Comparison of ENCODE assay signal across 9 mouse cellular contexts in genomic region chr17:79020208-79020983, GRCm38 (mm10). TPM values are rescaled to one million over a fixed set of nuclear protein-coding genes. Genes with fewer than 3 reads are reported as not detected.
DNase-seq lines count a peak whose midpoint lies in the region; ATAC-seq and TF ChIP-seq lines count a peak whose summit lies in the region.
"Had no signal": no experiment of that assay in that cellular context is flagged by ENCODE, and none has a peak within 500 bp of the region (broad histone marks: within the 10 kb centered on the region; RNA-seq: fewer than 3 reads in every experiment).

TSS of gene Prkd3 (minus strand) at chr17:79020816.

- H3K4me2 ChIP-seq in heart, embryonic 11.5 days = peak within 1 kb of the TSS; percentile 67
- peak within 1 kb of the TSS; percentile 74 for H3K4me2 ChIP-seq in kidney, embryonic 14.5 days (replicated peaks; ENCODE audit: low read depth, low read length)
- H3K4me2 ChIP-seq in midbrain, embryonic 16.5 days (ENCODE audit: low read length) = peak within 1 kb of the TSS; percentile 67

- H3K9ac ChIP-seq in heart, embryonic 11.5 days (ENCODE audit: low read depth, low read length) = peak within 1 kb of the TSS; percentile 94
- peak within 1 kb of the TSS; percentile 90 for H3K9ac ChIP-seq in kidney, embryonic 14.5 days (ENCODE audit: low read depth, low read length)
- H3K9ac ChIP-seq in midbrain, embryonic 16.5 days (ENCODE audit: low read depth, low read length) = peak within 1 kb of the TSS; percentile 69

- WGBS in heart, embryonic 11.5 days (ENCODE audit: insufficient replicate concordance) = 1% methylated on average over 71 of the region's 113 CpGs
- under 1% methylated on average over 84 of the region's 113 CpGs for WGBS in kidney, embryonic 14.5 days
- under 1% methylated on average over 53 of the region's 113 CpGs for WGBS in midbrain, embryonic 16.5 days

- no peak within 1 kb of the TSS for H3K27ac ChIP-seq in embryonic fibroblast, embryonic 13.5 days (ENCODE audit: insufficient read depth, low read length)
- peak within 1 kb of the TSS; percentile 95 for H3K27ac ChIP-seq in heart, embryonic 11.5 days (ENCODE audit: low read depth, low read length)
- peak within 1 kb of the TSS; percentile 83 for H3K27ac ChIP-seq in kidney, embryonic 14.5 days (ENCODE audit: low read depth, low read length)
- H3K27ac ChIP-seq in midbrain, embryonic 16.5 days (ENCODE audit: low read length) = peak within 1 kb of the TSS; percentile 60

- peak within 1 kb of the TSS; percentile 83 for H3K4me3 ChIP-seq in embryonic fibroblast, embryonic 13.5 days (ENCODE audit: insufficient read depth, low read length)
- peak within 1 kb of the TSS; percentile 85 for H3K4me3 ChIP-seq in heart, embryonic 11.5 days (ENCODE audit: low read depth, low read length)
- H3K4me3 ChIP-seq in kidney, embryonic 14.5 days (ENCODE audit: low read length) = peak within 1 kb of the TSS; percentile 87
- peak within 1 kb of the TSS; percentile 85 for H3K4me3 ChIP-seq in midbrain, embryonic 16.5 days (ENCODE audit: low read depth, low read length)

- no peak for TF ChIP-seq CTCF in embryonic fibroblast, embryonic 13.5 days (IDR thresholded peaks at IDR 0.05; ENCODE audit: borderline replicate concordance, insufficient read depth, low read length)

- peak; percentile 89 for ATAC-seq in heart, embryonic 11.5 days (replicated peaks; ENCODE audit: insufficient number of reproducible peaks, low FRiP score, low TSS enrichment)
- ATAC-seq in kidney, embryonic 14.5 days (ENCODE audit: low FRiP score, low TSS enrichment) = peak; percentile 93
- peak; percentile 93 for ATAC-seq in midbrain, embryonic 16.5 days

- H3K9me3 ChIP-seq in heart, embryonic 11.5 days (replicated peaks; ENCODE audit: control insufficient read depth, low read length) = no peaks in the 10 kb centered on the region
- no peaks in the 10 kb centered on the region for H3K9me3 ChIP-seq in kidney, embryonic 14.5 days (ENCODE audit: control insufficient read depth, low read length)
- no peaks in the 10 kb centered on the region for H3K9me3 ChIP-seq in midbrain, embryonic 16.5 days (replicated peaks; ENCODE audit: control insufficient read depth, low read length, poor library complexity, severe bottlenecking)

- DNase-seq in spleen, adult 18-20 months = peak; percentile 48 to 65
- DNase-seq in spleen, adult 12 weeks (ENCODE audit: low spot score) = no peak
- peak; percentile 72 for DNase-seq in liver
- DNase-seq in spleen, postnatal 36 days (ENCODE audit: low spot score in 2 of 2) = peak; percentile 51 to 62

- peak; percentile 41; the same call in 1 of the 2 replicates for TF ChIP-seq POLR2A in embryonic fibroblast, embryonic 13.5 days (IDR thresholded peaks at IDR 0.05; ENCODE audit: low read depth, low read length)

- no peaks in the 10 kb centered on the region for H3K36me3 ChIP-seq in heart, embryonic 11.5 days (ENCODE audit: control insufficient read depth, insufficient read depth, low read length)
- no peaks in the 10 kb centered on the region for H3K36me3 ChIP-seq in kidney, embryonic 14.5 days (ENCODE audit: control insufficient read depth, insufficient read depth, low read length)
- no peaks in the 10 kb centered on the region for H3K36me3 ChIP-seq in midbrain, embryonic 16.5 days (ENCODE audit: control insufficient read depth, insufficient read depth, low read length)
- H3K36me3 ChIP-seq: G1E had no signal

- H3K27me3 ChIP-seq in heart, embryonic 11.5 days (ENCODE audit: control insufficient read depth, insufficient read depth, low read length) = no peaks in the 10 kb centered on the region
- no peaks in the 10 kb centered on the region; the same call in 1 of the 2 replicates for H3K27me3 ChIP-seq in kidney, embryonic 14.5 days (ENCODE audit: control insufficient read depth, insufficient read depth, low read length)
- no peaks in the 10 kb centered on the region; the same call in 1 of the 2 replicates for H3K27me3 ChIP-seq in midbrain, embryonic 16.5 days (ENCODE audit: control insufficient read depth, insufficient read depth, low read depth, low read length)

- H3K4me1 ChIP-seq in embryonic fibroblast, embryonic 13.5 days (ENCODE audit: control insufficient read depth, insufficient read depth, low read length) = 0 out of 2 replicates have a peak, but pooled peaks cover 2% of the 10 kb centered on the region
- peaks cover 31% of the 10 kb centered on the region for H3K4me1 ChIP-seq in heart, embryonic 11.5 days (ENCODE audit: control insufficient read depth, insufficient read depth, low read length)
- peaks cover 21% of the 10 kb centered on the region for H3K4me1 ChIP-seq in kidney, embryonic 14.5 days (ENCODE audit: control insufficient read depth, insufficient read depth, low read length)
- H3K4me1 ChIP-seq in midbrain, embryonic 16.5 days (ENCODE audit: control insufficient read depth, insufficient read depth, low read length) = peaks cover 3% of the 10 kb centered on the region; the same call in 1 of the 2 replicates

RNA-seq across cellular contexts. Expression of gene Prkd3, which starts in this region (rescaled TPM):
- 37.2 and 48.3 TPM in 2 replicates for polyA plus RNA-seq in embryonic fibroblast, embryonic 13.5 days (2011; ENCODE audit: insufficient read length, low read depth, missing spikeins)
- 28.3 and 32.8 TPM in 2 replicates for polyA plus RNA-seq in heart, embryonic 11.5 days (2014; fragmentation: Nextera tagmentation; extraction: Ambion mirVana)
- 26.5 and 45.0 TPM in 2 replicates for polyA plus RNA-seq in kidney, embryonic 14.5 days (2014; fragmentation: Nextera tagmentation; extraction: Ambion mirVana)
- polyA plus RNA-seq in midbrain, embryonic 16.5 days (2015; fragmentation: Nextera tagmentation; extraction: Ambion mirVana) = 9.8 and 10.3 TPM in 2 replicates
- polyA plus RNA-seq: G1E had no signal
